Mouse (Mus musculus) liver, embryonic 11.5 days (tissue): ENCODE results near the gene Hnrnpf. TPM values are rescaled to one million over a fixed set of nuclear protein-coding genes. Genes with fewer than 3 reads are reported as not detected.

ENCODE experiments used
- ATAC-seq: fragments of 200-750 bp; cut with Nextera tagmentation; replicated peaks from 2 replicates; pipeline ENCODE4 v1.8.0; 2017; ENCODE audit warnings: moderate number of reproducible peaks, mild to moderate bottlenecking, moderate TSS enrichment, moderate library complexity; ENCODE audit not compliant: low FRiP score
- DNase-seq: peaks from one replicate; pipeline ENCODE4 v3.0.0-alpha.2; 2017; ENCODE audit warnings: low spot score
- H3K27ac ChIP-seq: fragments of 300-500 bp; sonication (generic); 2 replicates; pipeline ENCODE4 v1.5.1; 2014; ENCODE audit warnings: mild to moderate bottlenecking, low read depth, low read length, control low read depth
- H3K27me3 ChIP-seq: fragments of 300-500 bp; sonication (generic); replicated peaks from 2 replicates; pipeline ENCODE4 v1.6.1; 2014; ENCODE audit warnings: low read length, mixed read lengths; ENCODE audit not compliant: control insufficient read depth, insufficient read depth
- H3K36me3 ChIP-seq: fragments of 300-500 bp; sonication (generic); 2 replicates; pipeline ENCODE4 v1.6.1; 2014; ENCODE audit warnings: mild to moderate bottlenecking, low read length, moderate library complexity, mixed read lengths; ENCODE audit not compliant: control insufficient read depth, insufficient read depth
- H3K4me1 ChIP-seq: fragments of 300-500 bp; sonication (generic); replicated peaks from 2 replicates; pipeline ENCODE4 v1.6.1; 2014; ENCODE audit warnings: low read length, mixed read lengths; ENCODE audit not compliant: control insufficient read depth, insufficient read depth
- H3K4me2 ChIP-seq: fragments of 300-500 bp; sonication (generic); 2 replicates; pipeline ENCODE4 v1.6.1; 2014; ENCODE audit warnings: mild to moderate bottlenecking, control low read depth, moderate library complexity
- H3K4me3 ChIP-seq: fragments of 300-500 bp; sonication (generic); 2 replicates; pipeline ENCODE4 v1.5.1; 2014; ENCODE audit warnings: low read depth, low read length, control low read depth
- H3K9ac ChIP-seq: fragments of 300-500 bp; sonication (generic); 2 replicates; pipeline ENCODE4 v1.6.1; 2014; ENCODE audit warnings: low read depth, low read length, control low read depth
- H3K9me3 ChIP-seq: fragments of 300-500 bp; sonication (generic); 2 replicates; pipeline ENCODE4 v1.6.1; 2016; ENCODE audit warnings: low read length, inconsistent platforms, mixed read lengths; ENCODE audit not compliant: control insufficient read depth
- WGBS: fragments of 180-500 bp; shearing (Covaris S2); extraction: QIAGEN DNeasy Blood & Tissue Kit; methylation state at CpG from one replicate; pipeline ENCODE4 v1.1.7; 2014; 5-methylcytosine and 5-hydroxymethylcytosine counted together
- polyA plus RNA-seq: library from polyadenylated mRNA; unstranded; fragments of >200 nt; fragmentation: Nextera tagmentation; extraction: Ambion mirVana; gene quantifications from 2 replicates; pipeline ENCODE4 v1.2.1, GENCODE M21; 2014

The Hnrnpf gene
- polyA plus RNA-seq, 1 experiment from 2014 or later, result 960 TPM

DNA sequence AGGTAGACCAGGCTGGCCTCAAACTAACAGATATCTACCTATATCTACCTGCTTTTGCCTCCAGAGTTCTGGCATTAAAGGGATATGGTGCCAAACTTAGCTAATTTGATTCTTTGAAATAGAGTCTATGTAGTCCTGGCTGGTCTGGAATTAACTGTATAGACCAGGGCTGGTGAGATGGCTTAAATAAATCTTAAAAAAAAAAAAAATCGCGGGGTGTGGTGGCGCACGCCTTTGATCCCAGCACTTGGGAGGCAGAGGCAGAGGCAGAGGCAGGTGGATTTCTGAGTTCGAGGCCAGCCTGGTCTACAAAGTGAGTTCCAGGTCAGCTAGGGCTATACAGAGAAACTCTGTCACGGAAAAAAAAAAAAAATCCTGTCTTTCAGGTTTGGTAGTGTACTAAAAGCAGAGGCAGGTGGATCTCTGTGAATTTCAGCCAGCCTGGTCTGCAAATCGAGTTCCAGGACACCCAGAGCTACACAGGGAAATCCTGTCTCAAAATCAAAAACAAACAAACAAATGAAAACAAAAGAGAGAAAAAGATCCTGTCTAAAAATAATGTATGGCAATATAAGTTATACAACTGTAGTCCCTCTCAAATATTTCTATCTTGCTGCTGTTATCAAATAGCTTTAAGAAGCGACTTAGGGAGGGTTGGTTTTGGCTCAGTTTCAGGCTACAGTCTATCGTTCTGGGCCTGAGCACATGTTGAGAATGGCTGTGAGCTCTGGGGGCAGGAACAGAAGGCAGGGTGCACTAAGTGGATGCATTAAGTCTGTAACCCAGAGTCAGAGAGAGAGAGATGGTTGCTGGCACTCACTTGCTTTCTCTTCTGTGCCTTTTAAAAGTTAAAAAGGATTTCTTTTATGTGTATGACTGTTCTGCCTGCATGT lies 1.6 kb downstream of the Hnrnpf start:
- 71% methylated on average over 9 of the region's 9 CpGs for WGBS
- DNase-seq (no peak), ATAC-seq (no peak)
- Histone ChIP-seq H3K36me3 (no peaks in the 10 kb centered on the region), H3K27ac (peak overlapping the region; percentile 61; the same call in 1 of the 2 replicates), H3K4me3 (no peak overlapping the region), H3K4me2 (peak overlapping the region; percentile 21; the same call in 1 of the 2 replicates), H3K9ac (no peak overlapping the region; the same call in 1 of the 2 replicates), H3K9me3 (no peaks in the 10 kb centered on the region), H3K27me3 (no peaks in the 10 kb centered on the region), H3K4me1 (peaks cover 14% of the 10 kb centered on the region)

DNA sequence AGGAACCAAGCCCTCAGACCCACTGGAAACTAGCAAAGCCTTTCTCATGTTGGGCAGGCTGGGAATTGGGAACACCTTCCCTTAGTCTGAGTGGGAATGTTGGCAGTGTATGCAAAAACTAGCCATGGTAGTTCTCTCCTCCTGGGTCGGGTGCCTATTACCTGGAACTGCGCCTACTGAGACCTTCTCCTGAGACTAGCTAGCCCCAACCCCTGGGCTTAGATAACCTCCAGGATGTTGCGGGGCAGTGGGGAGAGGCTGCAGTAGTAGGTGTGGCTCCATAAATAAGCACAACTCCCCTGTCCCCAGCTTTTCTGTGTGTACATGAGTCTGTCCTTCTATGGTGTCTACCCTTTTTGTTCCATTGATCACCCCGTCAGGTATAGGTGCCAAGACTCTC lies 2.4 kb downstream of the Hnrnpf start:
- Histone ChIP-seq H3K9ac (peak overlapping the region; percentile 3; the same call in 1 of the 2 replicates), H3K9me3 (no peaks in the 10 kb centered on the region), H3K4me1 (peaks cover 14% of the 10 kb centered on the region), H3K36me3 (no peaks in the 10 kb centered on the region), H3K27me3 (no peaks in the 10 kb centered on the region), H3K4me2 (peak overlapping the region; percentile 21), H3K4me3 (no peak overlapping the region), H3K27ac (no peak overlapping the region)
- WGBS, result 69% methylated on average over 4 of the region's 4 CpGs
- DNase-seq (no peak), ATAC-seq (no peak)

- 85% methylated on average over 3 of the region's 3 CpGs for WGBS
- peaks cover 15% of the 10 kb centered on the region for H3K4me1 ChIP-seq
- no peaks in the 10 kb centered on the region for H3K27me3 ChIP-seq
- no peaks in the 10 kb centered on the region for H3K36me3 ChIP-seq
- H3K9me3 ChIP-seq, result no peaks in the 10 kb centered on the region
- no peak overlapping the region for H3K4me2 ChIP-seq
- no peak overlapping the region for H3K9ac ChIP-seq
- H3K27ac ChIP-seq, result no peak overlapping the region
- DNase-seq (no peak), ATAC-seq (no peak)
- H3K4me3 ChIP-seq, result no peak overlapping the region
Observed at GRCm38 (mm10) chr6:117903836-117904235, 3.7 kb downstream of the Hnrnpf start.

- peaks cover 26% of the 10 kb centered on the region for H3K4me1 ChIP-seq
- DNase-seq, result no peak
Observed at GRCm38 (mm10) chr6:117905260-117905930, 5.3 kb downstream of the Hnrnpf start.

GRCm38 (mm10) chr6:117906015-117906531 lies 5.9 kb downstream of the Hnrnpf start:
- Histone ChIP-seq H3K9ac (peak overlapping the region; percentile 81), H3K36me3 (peaks cover 2% of the 10 kb centered on the region; the same call in 1 of the 2 replicates), H3K27ac (peak overlapping the region; percentile 77), H3K9me3 (no peaks in the 10 kb centered on the region), H3K4me3 (peak overlapping the region; percentile 99), H3K27me3 (no peaks in the 10 kb centered on the region), H3K4me2 (peak overlapping the region; percentile 64), H3K4me1 (peaks cover 23% of the 10 kb centered on the region)
- ATAC-seq (peak; percentile 13), DNase-seq (no peak)
- under 1% methylated on average over 25 of the region's 25 CpGs for WGBS

More at GRCm38 (mm10) chr6:117905260-117905930, 5.3 kb downstream of the Hnrnpf start:
- H3K27me3 ChIP-seq, result no peaks in the 10 kb centered on the region
- WGBS, result 26% methylated on average over 4 of the region's 4 CpGs
- no peaks in the 10 kb centered on the region for H3K9me3 ChIP-seq
- peak overlapping the region; percentile 64 for H3K4me2 ChIP-seq
- peak overlapping the region; percentile 77 for H3K27ac ChIP-seq
- no peak for ATAC-seq
- peak overlapping the region; percentile 99 for H3K4me3 ChIP-seq
- peak overlapping the region; percentile 81 for H3K9ac ChIP-seq
- H3K36me3 ChIP-seq, result no peaks in the 10 kb centered on the region

DNA sequence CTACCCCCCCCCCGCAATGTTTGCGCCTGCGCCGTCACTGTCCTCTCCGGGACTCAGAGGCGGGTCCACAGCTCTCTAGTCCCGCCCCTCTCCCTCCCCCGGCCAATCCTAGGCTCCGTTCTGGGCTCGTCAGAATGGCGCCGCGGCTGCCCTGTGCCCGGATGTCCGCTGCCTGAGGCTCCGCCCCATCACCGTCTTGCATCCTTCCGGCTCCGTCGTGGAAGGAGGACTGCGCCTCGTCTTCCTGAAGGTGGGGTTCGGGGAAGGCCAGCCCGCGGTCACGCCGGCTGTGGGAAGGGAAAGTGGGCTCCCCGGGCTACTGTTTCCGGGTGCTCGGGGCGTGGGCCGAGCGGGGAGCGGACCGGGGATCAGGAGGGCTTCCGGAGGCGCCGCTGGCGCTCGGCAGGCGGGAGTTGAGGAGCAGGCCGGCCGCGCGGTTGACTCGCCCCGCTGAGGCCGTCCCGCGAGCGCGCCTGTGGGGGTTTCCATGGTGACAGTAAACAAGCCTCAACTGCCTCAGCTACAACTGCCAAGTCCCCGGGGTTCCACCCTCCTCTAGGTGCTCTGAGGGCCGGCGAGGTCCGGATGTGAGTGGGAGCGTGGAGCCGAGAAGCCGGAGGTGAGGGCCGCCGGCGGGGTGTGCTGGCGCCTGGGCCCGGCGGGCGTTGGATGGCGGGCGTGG lies 6.6 kb downstream of the Hnrnpf start:
- peak overlapping the region; percentile 97 for H3K4me2 ChIP-seq
- peak overlapping the region; percentile 99 for H3K4me3 ChIP-seq
- under 1% methylated on average over 61 of the region's 68 CpGs for WGBS
- H3K36me3 ChIP-seq, result peaks cover 2% of the 10 kb centered on the region; the same call in 1 of the 2 replicates
- peaks cover 25% of the 10 kb centered on the region for H3K4me1 ChIP-seq
- H3K9me3 ChIP-seq, result no peaks in the 10 kb centered on the region
- peak overlapping the region; percentile 99 for H3K27ac ChIP-seq
- H3K9ac ChIP-seq, result peak overlapping the region; percentile 100
- no peaks in the 10 kb centered on the region for H3K27me3 ChIP-seq
- peak; percentile 97 for DNase-seq
- peak; percentile 89 for ATAC-seq

GRCm38 (mm10) chr6:117907301-117907978 lies 7.3 kb downstream of the Hnrnpf start:
- Histone ChIP-seq H3K4me3 (peak overlapping the region; percentile 99), H3K9me3 (no peaks in the 10 kb centered on the region), H3K9ac (peak overlapping the region; percentile 100), H3K27ac (peak overlapping the region; percentile 99), H3K36me3 (peaks cover 2% of the 10 kb centered on the region; the same call in 1 of the 2 replicates), H3K27me3 (no peaks in the 10 kb centered on the region), H3K4me2 (peak overlapping the region; percentile 97), H3K4me1 (peaks cover 32% of the 10 kb centered on the region)
- WGBS, result under 1% methylated on average over 71 of the region's 77 CpGs
- ATAC-seq (peak; percentile 79), DNase-seq (peak; percentile 89)

DNA sequence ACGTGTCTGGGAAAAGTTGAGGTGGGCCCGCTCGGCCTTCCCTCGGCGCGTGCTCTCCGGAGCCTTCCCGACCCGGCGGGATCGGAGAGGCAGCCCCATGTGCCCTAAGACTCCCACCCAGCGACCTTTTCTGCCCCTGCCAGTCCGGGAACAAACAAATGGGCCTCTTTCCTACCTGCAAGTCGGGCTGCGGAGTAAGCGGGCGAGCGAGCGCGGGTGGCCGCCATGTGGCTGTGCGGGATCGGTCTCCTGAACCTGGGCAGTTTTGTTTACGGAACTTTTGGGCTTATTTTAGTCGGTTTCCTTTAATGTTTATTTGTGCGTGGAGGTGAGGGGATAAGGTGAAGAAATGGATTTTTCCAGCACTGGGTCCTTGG lies 7.8 kb downstream of the Hnrnpf start:
- peaks cover 2% of the 10 kb centered on the region; the same call in 1 of the 2 replicates for H3K36me3 ChIP-seq
- peak overlapping the region; percentile 99 for H3K27ac ChIP-seq
- no peak for DNase-seq
- peak overlapping the region; percentile 99 for H3K4me3 ChIP-seq
- peaks cover 31% of the 10 kb centered on the region for H3K4me1 ChIP-seq
- WGBS, result under 1% methylated on average over 26 of the region's 26 CpGs
- H3K9ac ChIP-seq, result peak overlapping the region; percentile 100
- H3K27me3 ChIP-seq, result no peaks in the 10 kb centered on the region
- no peak for ATAC-seq
- H3K4me2 ChIP-seq, result peak overlapping the region; percentile 97
- no peaks in the 10 kb centered on the region for H3K9me3 ChIP-seq
